Mouse (Mus musculus): Measurements from ENCODE around the gene Chrm3. TPM values are rescaled to one million over a fixed set of nuclear protein-coding genes. Genes with fewer than 3 reads are reported as not detected.

Gene Chrm3
- polyA plus RNA-seq, 1 experiment from 2014 or later: 0.65 TPM

- DNase-seq (ENCODE audit: low spot score) (no peak), ATAC-seq (no peak)
- Histone ChIP-seq H3K27me3 (replicated peaks; ENCODE audit: control insufficient read depth, insufficient read depth, low read length) (no peaks in the 10 kb centered on the region), H3K9me3 (replicated peaks; ENCODE audit: control insufficient read depth, low read length) (no peaks in the 10 kb centered on the region), H3K27ac (ENCODE audit: low read depth, low read length) (no peak overlapping the region), H3K9ac (ENCODE audit: low read length) (no peak overlapping the region), H3K4me1 (ENCODE audit: control insufficient read depth, insufficient read depth, low read length) (no peaks in the 10 kb centered on the region), H3K4me3 (ENCODE audit: low read depth, low read length) (no peak overlapping the region), H3K4me2 (ENCODE audit: low read length) (no peak overlapping the region), H3K36me3 (ENCODE audit: control insufficient read depth, insufficient read depth, low read length) (no peaks in the 10 kb centered on the region)
- WGBS: 87% methylated on average over 1 of the region's 1 CpGs
Observed at GRCm38 (mm10) chr13:9891088-9891487, 469.6 kb downstream of the Chrm3 start.

GRCm38 (mm10) chr13:9890460-9890859 lies 470.2 kb downstream of the Chrm3 start:
- ATAC-seq (no peak), DNase-seq (ENCODE audit: low spot score) (no peak)
- no peaks in the 10 kb centered on the region for H3K9me3 ChIP-seq (replicated peaks; ENCODE audit: control insufficient read depth, low read length)
- no peak overlapping the region for H3K9ac ChIP-seq (ENCODE audit: low read length)
- H3K4me2 ChIP-seq (ENCODE audit: low read length): no peak overlapping the region
- H3K27me3 ChIP-seq (replicated peaks; ENCODE audit: control insufficient read depth, insufficient read depth, low read length): no peaks in the 10 kb centered on the region
- no peaks in the 10 kb centered on the region for H3K4me1 ChIP-seq (ENCODE audit: control insufficient read depth, insufficient read depth, low read length)
- H3K4me3 ChIP-seq (ENCODE audit: low read depth, low read length): no peak overlapping the region
- no peak overlapping the region for H3K27ac ChIP-seq (ENCODE audit: low read depth, low read length)
- H3K36me3 ChIP-seq (ENCODE audit: control insufficient read depth, insufficient read depth, low read length): no peaks in the 10 kb centered on the region
- WGBS: 36% methylated on average over 5 of the region's 5 CpGs

GRCm38 (mm10) chr13:9889954-9890353 lies 470.7 kb downstream of the Chrm3 start:
- Histone ChIP-seq H3K4me1 (ENCODE audit: control insufficient read depth, insufficient read depth, low read length) (no peaks in the 10 kb centered on the region), H3K27me3 (replicated peaks; ENCODE audit: control insufficient read depth, insufficient read depth, low read length) (no peaks in the 10 kb centered on the region), H3K9ac (ENCODE audit: low read length) (no peak overlapping the region), H3K27ac (ENCODE audit: low read depth, low read length) (no peak overlapping the region), H3K4me3 (ENCODE audit: low read depth, low read length) (no peak overlapping the region), H3K4me2 (ENCODE audit: low read length) (no peak overlapping the region), H3K36me3 (ENCODE audit: control insufficient read depth, insufficient read depth, low read length) (no peaks in the 10 kb centered on the region), H3K9me3 (replicated peaks; ENCODE audit: control insufficient read depth, low read length) (no peaks in the 10 kb centered on the region)
- DNase-seq (ENCODE audit: low spot score) (no peak), ATAC-seq (no peak)
- 77% methylated on average over 1 of the region's 1 CpGs for WGBS

- no peaks in the 10 kb centered on the region for H3K27me3 ChIP-seq (replicated peaks; ENCODE audit: control insufficient read depth, insufficient read depth, low read length)
- 80% methylated on average over 5 of the region's 5 CpGs for WGBS
- H3K4me2 ChIP-seq (ENCODE audit: low read length): no peak overlapping the region
- H3K36me3 ChIP-seq (ENCODE audit: control insufficient read depth, insufficient read depth, low read length): no peaks in the 10 kb centered on the region
- ATAC-seq: no peak
- no peak overlapping the region for H3K4me3 ChIP-seq (ENCODE audit: low read depth, low read length)
- no peak overlapping the region for H3K9ac ChIP-seq (ENCODE audit: low read length)
- H3K4me1 ChIP-seq (ENCODE audit: control insufficient read depth, insufficient read depth, low read length): no peaks in the 10 kb centered on the region
- no peak for DNase-seq (ENCODE audit: low spot score)
- no peaks in the 10 kb centered on the region for H3K9me3 ChIP-seq (replicated peaks; ENCODE audit: control insufficient read depth, low read length)
- H3K27ac ChIP-seq (ENCODE audit: low read depth, low read length): no peak overlapping the region
Observed at GRCm38 (mm10) chr13:9888284-9888683, 472.4 kb downstream of the Chrm3 start.

GRCm38 (mm10) chr13:9887261-9887660 lies 473.4 kb downstream of the Chrm3 start:
- H3K9me3 ChIP-seq (replicated peaks; ENCODE audit: control insufficient read depth, low read length): no peaks in the 10 kb centered on the region
- no peak overlapping the region for H3K27ac ChIP-seq (ENCODE audit: low read depth, low read length)
- H3K4me3 ChIP-seq (ENCODE audit: low read depth, low read length): no peak overlapping the region
- no peaks in the 10 kb centered on the region for H3K27me3 ChIP-seq (replicated peaks; ENCODE audit: control insufficient read depth, insufficient read depth, low read length)
- WGBS: 91% methylated on average over 5 of the region's 5 CpGs
- no peak overlapping the region for H3K4me2 ChIP-seq (ENCODE audit: low read length)
- ATAC-seq (no peak), DNase-seq (ENCODE audit: low spot score) (no peak)
- no peaks in the 10 kb centered on the region for H3K4me1 ChIP-seq (ENCODE audit: control insufficient read depth, insufficient read depth, low read length)
- H3K9ac ChIP-seq (ENCODE audit: low read length): no peak overlapping the region
- H3K36me3 ChIP-seq (ENCODE audit: control insufficient read depth, insufficient read depth, low read length): no peaks in the 10 kb centered on the region

GRCm38 (mm10) chr13:9886465-9887135 lies 474.0 kb downstream of the Chrm3 start:
- no peaks in the 10 kb centered on the region for H3K36me3 ChIP-seq (ENCODE audit: control insufficient read depth, insufficient read depth, low read length)
- ATAC-seq (no peak), DNase-seq (ENCODE audit: low spot score) (no peak)
- no peaks in the 10 kb centered on the region for H3K27me3 ChIP-seq (replicated peaks; ENCODE audit: control insufficient read depth, insufficient read depth, low read length)
- no peaks in the 10 kb centered on the region for H3K9me3 ChIP-seq (replicated peaks; ENCODE audit: control insufficient read depth, low read length)
- H3K4me1 ChIP-seq (ENCODE audit: control insufficient read depth, insufficient read depth, low read length): no peaks in the 10 kb centered on the region
- H3K27ac ChIP-seq (ENCODE audit: low read depth, low read length): no peak overlapping the region
- H3K9ac ChIP-seq (ENCODE audit: low read length): no peak overlapping the region
- 84% methylated on average over 6 of the region's 6 CpGs for WGBS
- no peak overlapping the region for H3K4me3 ChIP-seq (ENCODE audit: low read depth, low read length)
- H3K4me2 ChIP-seq (ENCODE audit: low read length): no peak overlapping the region

- ATAC-seq (peak; percentile 86), DNase-seq (ENCODE audit: low spot score) (peak; percentile 91)
- Histone ChIP-seq H3K4me2 (ENCODE audit: low read length) (no peak overlapping the region), H3K36me3 (ENCODE audit: control insufficient read depth, insufficient read depth, low read length) (no peaks in the 10 kb centered on the region), H3K4me1 (ENCODE audit: control insufficient read depth, insufficient read depth, low read length) (no peaks in the 10 kb centered on the region), H3K27ac (ENCODE audit: low read depth, low read length) (no peak overlapping the region), H3K9me3 (replicated peaks; ENCODE audit: control insufficient read depth, low read length) (no peaks in the 10 kb centered on the region), H3K27me3 (replicated peaks; ENCODE audit: control insufficient read depth, insufficient read depth, low read length) (no peaks in the 10 kb centered on the region), H3K9ac (ENCODE audit: low read length) (no peak overlapping the region), H3K4me3 (ENCODE audit: low read depth, low read length) (no peak overlapping the region)
- 52% methylated on average over 15 of the region's 15 CpGs for WGBS
Observed at GRCm38 (mm10) chr13:9882362-9883282, 478.0 kb downstream of the Chrm3 start.

GRCm38 (mm10) chr13:9881930-9882329 lies 478.7 kb downstream of the Chrm3 start:
- no peak for DNase-seq (ENCODE audit: low spot score)
- 58% methylated on average over 4 of the region's 4 CpGs for WGBS
- H3K9me3 ChIP-seq (replicated peaks; ENCODE audit: control insufficient read depth, low read length): no peaks in the 10 kb centered on the region
- H3K9ac ChIP-seq (ENCODE audit: low read length): no peak overlapping the region
- ATAC-seq: peak; percentile 27
- H3K36me3 ChIP-seq (ENCODE audit: control insufficient read depth, insufficient read depth, low read length): no peaks in the 10 kb centered on the region
- H3K4me2 ChIP-seq (ENCODE audit: low read length): no peak overlapping the region
- no peak overlapping the region for H3K27ac ChIP-seq (ENCODE audit: low read depth, low read length)
- H3K4me1 ChIP-seq (ENCODE audit: control insufficient read depth, insufficient read depth, low read length): no peaks in the 10 kb centered on the region
- no peaks in the 10 kb centered on the region for H3K27me3 ChIP-seq (replicated peaks; ENCODE audit: control insufficient read depth, insufficient read depth, low read length)
- H3K4me3 ChIP-seq (ENCODE audit: low read depth, low read length): no peak overlapping the region

GRCm38 (mm10) chr13:9880401-9880800 lies 480.2 kb downstream of the Chrm3 start:
- no peak for DNase-seq (ENCODE audit: low spot score)
- H3K36me3 ChIP-seq (ENCODE audit: control insufficient read depth, insufficient read depth, low read length): no peaks in the 10 kb centered on the region
- no peak overlapping the region for H3K9ac ChIP-seq (ENCODE audit: low read length)
- H3K27me3 ChIP-seq (replicated peaks; ENCODE audit: control insufficient read depth, insufficient read depth, low read length): no peaks in the 10 kb centered on the region
- ATAC-seq: no peak
- H3K27ac ChIP-seq (ENCODE audit: low read depth, low read length): no peak overlapping the region
- no peaks in the 10 kb centered on the region for H3K9me3 ChIP-seq (replicated peaks; ENCODE audit: control insufficient read depth, low read length)
- H3K4me3 ChIP-seq (ENCODE audit: low read depth, low read length): no peak overlapping the region
- H3K4me2 ChIP-seq (ENCODE audit: low read length): no peak overlapping the region
- H3K4me1 ChIP-seq (ENCODE audit: control insufficient read depth, insufficient read depth, low read length): no peaks in the 10 kb centered on the region
- 90% methylated on average over 4 of the region's 4 CpGs for WGBS

Data from forebrain, embryonic 14.5 days (tissue).